19 mouse cellular contexts compared by ENCODE assay signal in the genomic region with DNA sequence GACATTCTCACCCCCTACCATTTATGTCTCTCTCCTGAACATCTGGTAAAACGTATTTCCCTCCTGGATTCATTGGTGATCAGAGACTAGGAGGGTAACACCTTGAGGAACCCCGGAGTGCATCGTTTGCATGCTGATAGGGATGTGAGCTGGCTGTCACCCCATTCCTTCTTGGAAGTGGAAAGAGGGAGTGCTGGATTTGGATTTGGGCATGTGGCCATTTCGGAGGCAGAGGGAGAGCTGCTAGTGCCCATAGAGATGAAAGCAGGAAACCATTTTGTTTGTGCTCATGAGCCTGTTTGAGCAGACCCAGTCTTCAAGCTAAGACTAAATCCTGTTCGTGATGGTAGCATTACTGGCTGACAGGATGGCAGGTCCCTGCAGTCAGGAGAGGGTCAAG. TPM values are rescaled to one million over a fixed set of nuclear protein-coding genes. Genes with fewer than 3 reads are reported as not detected.
DNase-seq lines count a peak whose midpoint lies in the region; ATAC-seq and TF ChIP-seq lines count a peak whose summit lies in the region.
"Had no signal": no experiment of that assay in that cellular context is flagged by ENCODE, and none has a peak within 500 bp of the region (broad histone marks: within the 10 kb centered on the region; RNA-seq: fewer than 3 reads in every experiment).

No protein-coding gene starts in this region.

- no peaks in the 10 kb centered on the region for H3K27me3 ChIP-seq in forebrain, embryonic 16.5 days (replicated peaks; ENCODE audit: control insufficient read depth, insufficient read depth, low read length)
- no peaks in the 10 kb centered on the region for H3K27me3 ChIP-seq in hindbrain, postnatal 0 days (ENCODE audit: insufficient read depth, low read length)

- 0 out of 2 replicates have a peak overlapping the region, but pooled peaks have one; percentile 8 for H3K4me2 ChIP-seq in forebrain, embryonic 16.5 days (ENCODE audit: low read length)
- H3K4me2 ChIP-seq in hindbrain, postnatal 0 days (ENCODE audit: low read depth, low read length), result no peak overlapping the region
- H3K4me2 ChIP-seq: liver, embryonic 15.5 days had no signal

- H3K9me3 ChIP-seq in forebrain, embryonic 16.5 days (ENCODE audit: control insufficient read depth, low read length), result no peaks in the 10 kb centered on the region
- no peaks in the 10 kb centered on the region for H3K9me3 ChIP-seq in hindbrain, postnatal 0 days (ENCODE audit: low read length)
- H3K9me3 ChIP-seq: heart, embryonic 10.5 days; liver, embryonic 15.5 days had no signal

- H3K27ac ChIP-seq in forebrain, embryonic 16.5 days (ENCODE audit: low read length), result peak overlapping the region; percentile 84
- peak overlapping the region; percentile 90 for H3K27ac ChIP-seq in hindbrain, postnatal 0 days
- H3K27ac ChIP-seq in olfactory bulb, adult 2 months (ENCODE audit: insufficient read depth, low read depth, low read length), result peak overlapping the region; percentile 61; the same call in 1 of the 2 replicates
- H3K27ac ChIP-seq: heart, embryonic 10.5 days; kidney, postnatal 0 days; liver, embryonic 15.5 days had no signal

- TF ChIP-seq CTCF in hindbrain, postnatal 0 days (IDR thresholded peaks at IDR 0.05; ENCODE audit: low read depth), result no peak
- TF ChIP-seq CTCF in olfactory bulb, adult 2 months (IDR thresholded peaks at IDR 0.05; ENCODE audit: insufficient read depth, low read depth, low read length), result no peak

- no peak for TF ChIP-seq POLR2A in olfactory bulb, adult 2 months (IDR thresholded peaks at IDR 0.05; ENCODE audit: insufficient read depth, low read depth, low read length)

- no peak overlapping the region for H3K4me3 ChIP-seq in forebrain, embryonic 16.5 days (replicated peaks; ENCODE audit: low read length)
- no peak overlapping the region for H3K4me3 ChIP-seq in hindbrain, postnatal 0 days (ENCODE audit: low read length)
- no peak overlapping the region for H3K4me3 ChIP-seq in olfactory bulb, adult 2 months (ENCODE audit: insufficient read depth, low read depth, low read length)
- H3K4me3 ChIP-seq: heart, embryonic 10.5 days; liver, embryonic 15.5 days had no signal

- WGBS in forebrain, embryonic 16.5 days, result 38% methylated on average over 5 of the region's 5 CpGs
- WGBS in hindbrain, postnatal 0 days, result 23% methylated on average over 5 of the region's 5 CpGs
- WGBS in olfactory bulb, adult 2 months, result 42% methylated on average over 5 of the region's 5 CpGs

- peaks cover 95% of the 10 kb centered on the region for H3K4me1 ChIP-seq in forebrain, embryonic 16.5 days (replicated peaks; ENCODE audit: control insufficient read depth, insufficient read depth, low read length)
- peaks cover 53% of the 10 kb centered on the region for H3K4me1 ChIP-seq in hindbrain, postnatal 0 days (ENCODE audit: insufficient read depth, low read length)
- H3K4me1 ChIP-seq in olfactory bulb, adult 2 months (ENCODE audit: control insufficient read depth, insufficient read depth, low read length), result peaks cover 67% of the 10 kb centered on the region
- H3K4me1 ChIP-seq: liver, embryonic 15.5 days had no signal

- ATAC-seq in forebrain, embryonic 16.5 days, result no peak
- no peak for ATAC-seq in hindbrain, postnatal 0 days
- ATAC-seq: intestine, postnatal 0 days had no signal

- H3K9ac ChIP-seq in forebrain, embryonic 16.5 days (replicated peaks; ENCODE audit: low read depth, low read length), result 0 out of 2 replicates have a peak overlapping the region, but pooled peaks have one; percentile 12
- 0 out of 2 replicates have a peak overlapping the region, but pooled peaks have one; percentile 21 for H3K9ac ChIP-seq in hindbrain, postnatal 0 days (replicated peaks; ENCODE audit: low read length)
- H3K9ac ChIP-seq: liver, embryonic 15.5 days had no signal

- peak; percentile 81 to 82 for DNase-seq in right cerebral cortex, postnatal 10 days (ENCODE audit: low spot score in 2 of 2)
- DNase-seq in right cerebral cortex, postnatal 14 days, result no peak
- DNase-seq in hindbrain, postnatal 0 days (ENCODE audit: low spot score), result peak; percentile 53
- no peak for DNase-seq in layer of hippocampus, adult 18-20 months (ENCODE audit: low spot score in 2 of 2)
- DNase-seq in adipocyte (ENCODE audit: low spot score), result no peak
- DNase-seq: adrenal gland, postnatal 10 days; cerebellum, adult 9-10 months; gastrocnemius, postnatal 25 days; heart, postnatal 36 days; lung, postnatal 36 days; thymus, adult 18-20 months had no signal

- no peaks in the 10 kb centered on the region for H3K36me3 ChIP-seq in forebrain, embryonic 16.5 days (ENCODE audit: control insufficient read depth, insufficient read depth)
- H3K36me3 ChIP-seq in hindbrain, postnatal 0 days (ENCODE audit: insufficient read depth, low read length), result no peaks in the 10 kb centered on the region
- H3K36me3 ChIP-seq: G1E; heart, embryonic 10.5 days; liver, embryonic 15.5 days had no signal

RNA-seq across cellular contexts. Expression of a gene that starts 9.0 kb away (rescaled TPM):
- 107 and 138 TPM in 2 replicates for polyA plus RNA-seq in forebrain, embryonic 16.5 days (2015; fragmentation: Nextera tagmentation; extraction: Ambion mirVana)
- 433 and 470 TPM in 2 replicates for total RNA-seq in hindbrain, postnatal 0 days (2014; rRNA removed)
- polyA plus RNA-seq in hindbrain, postnatal 0 days (2015; fragmentation: Nextera tagmentation; extraction: Ambion mirVana), result 176 and 177 TPM in 2 replicates
- polyA plus RNA-seq in olfactory bulb, adult 2 months (2012; ENCODE audit: insufficient read depth, insufficient read length, low replicate concordance, missing spikeins), result 94.2 and 142 TPM in 2 replicates
- total RNA-seq in layer of hippocampus, adult 18-20 months (2021), result 100 to 1,000 TPM; 282 to 291 TPM
- total RNA-seq: monocyte, adult 5-6 weeks had no signal
- polyA plus RNA-seq: G1E; intestine, postnatal 0 days had no signal

Comparison
In these comparisons a context has a peak if more than half of its experiments do, and no peak if none do; other contexts are left out.
1. DNase-seq: peak in right cerebral cortex, postnatal 10 days (2 of 2) and hindbrain, postnatal 0 days (single experiment); none in right cerebral cortex, postnatal 14 days (single experiment), layer of hippocampus, adult 18-20 months (0 of 2) and adipocyte (single experiment).
2. Peak in every context shown above with its lines, with median percentiles within 50 percentile points of each other: H3K27ac ChIP-seq.